Mouse (Mus musculus): ENCODE measurements around the gene Slc26a3.

- no peak for TF ChIP-seq CTCF (IDR thresholded peaks at IDR 0.05; ENCODE audit: low read depth, low read length)
- no peak for TF ChIP-seq POLR2A (IDR thresholded peaks at IDR 0.05; ENCODE audit: extremely low read depth, insufficient read depth, low read length)
Observed at GRCm38 (mm10) chr12:31444131-31444546, 53.5 kb downstream of the Slc26a3 start.

All from liver, adult 2 months (tissue).